Mouse (Mus musculus): ENCODE data around the gene March4. TPM values are rescaled to one million over a fixed set of nuclear protein-coding genes. Genes with fewer than 3 reads are reported as not detected.

March4 gene
- total RNA-seq, 1 experiment: not detected

- no peak overlapping the region for H3K9ac ChIP-seq (ENCODE audit: insufficient read depth, low read depth, low read length, poor library complexity, severe bottlenecking)
- H3K9me3 ChIP-seq (ENCODE audit: control insufficient read depth, insufficient read depth, low read depth, low read length): no peaks in the 10 kb centered on the region
- no peak overlapping the region for H3K4me3 ChIP-seq (ENCODE audit: insufficient read depth in 1 of 2, low read depth in 1 of 2, low read length in 2 of 2, poor library complexity in 1 of 2, severe bottlenecking in 1 of 2)
- H3K4me1 ChIP-seq (ENCODE audit: control insufficient read depth in 2 of 2, insufficient read depth in 2 of 2, low read length in 2 of 2, poor library complexity in 1 of 2): peaks cover 0 to 6% of the 10 kb centered on the region in 2 experiments; a peak in 1 of 4 replicates
- DNase-seq (ENCODE audit: low read depth, low spot score): no peak
- in situ Hi-C loops (cut with MboI; ENCODE audit: low sequenced_read_pairs in 2 of 2, unreplicated experiment in 2 of 2): no loop called here
- TF ChIP-seq MAFK (IDR thresholded peaks at IDR 0.05; ENCODE audit: insufficient read depth, low read depth, low read length) (no peak), CHD2 (IDR thresholded peaks at IDR 0.05; ENCODE audit: low read depth, low read length) (no peak), ZC3H11A (IDR thresholded peaks at IDR 0.05; ENCODE audit: borderline replicate concordance, low read depth, low read length) (no peak), ZNF384 (IDR thresholded peaks at IDR 0.05; ENCODE audit: low read depth, low read length) (no peak), HCFC1 (IDR thresholded peaks at IDR 0.05; ENCODE audit: borderline replicate concordance, insufficient read depth, low read length) (no peak)
- H3K36me3 ChIP-seq (ENCODE audit: control insufficient read depth, insufficient read depth, low read length, poor library complexity, severe bottlenecking): no peaks in the 10 kb centered on the region
- H3K27ac ChIP-seq (ENCODE audit: insufficient read depth, low read depth, low read length, poor library complexity, severe bottlenecking): no peak overlapping the region
Measured at GRCm38 (mm10) chr1:72538266-72538665, 1.5 kb upstream of the March4 start.

DNA sequence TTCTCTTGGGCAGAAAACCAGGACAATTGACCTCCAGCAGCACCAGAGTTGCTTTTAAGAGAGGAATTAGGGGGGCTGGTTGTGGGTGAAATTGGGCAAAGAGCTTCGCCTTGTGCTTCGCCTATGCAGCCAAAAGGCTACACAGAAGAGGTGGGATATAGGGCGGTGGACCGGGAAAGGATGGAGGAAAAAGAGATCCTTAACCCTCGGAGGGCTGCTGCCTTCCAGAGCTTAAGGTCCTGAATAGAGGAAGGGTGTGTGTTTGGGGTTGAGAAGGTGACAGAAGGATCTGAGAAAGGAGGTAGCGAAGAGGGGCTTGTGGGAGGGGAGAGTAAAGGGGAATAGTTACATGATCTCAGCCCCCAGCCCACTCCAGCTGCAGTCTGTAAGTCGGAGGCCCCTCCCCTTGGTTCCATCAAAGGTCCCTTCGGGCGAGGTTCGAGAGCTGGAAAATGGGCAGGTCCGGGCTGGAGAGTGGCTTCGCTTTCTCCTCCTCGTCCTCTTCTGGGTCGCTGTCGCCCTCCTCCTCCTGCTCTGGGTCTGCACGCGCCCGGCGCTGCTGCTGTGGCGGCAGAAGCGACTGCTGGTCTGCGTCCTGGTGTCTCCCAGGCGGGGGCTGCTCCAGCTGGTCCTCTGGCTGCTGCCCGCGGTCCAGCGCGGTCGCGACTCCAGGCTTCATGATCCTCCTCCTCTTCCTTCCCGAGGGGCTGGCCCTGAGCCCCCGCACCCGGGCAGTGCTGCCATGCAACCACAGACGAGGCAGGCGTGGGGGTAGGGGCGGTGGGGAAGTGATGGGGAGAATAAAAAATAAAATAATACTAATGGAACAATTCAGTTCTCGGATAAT lies 782 bp downstream of the March4 start:
- Histone ChIP-seq H3K36me3 (ENCODE audit: control insufficient read depth, insufficient read depth, low read length, poor library complexity, severe bottlenecking) (no peaks in the 10 kb centered on the region), H3K9me3 (ENCODE audit: control insufficient read depth, insufficient read depth, low read depth, low read length) (no peaks in the 10 kb centered on the region), H3K27ac (ENCODE audit: insufficient read depth, low read depth, low read length, poor library complexity, severe bottlenecking) (no peak overlapping the region), H3K9ac (ENCODE audit: insufficient read depth, low read depth, low read length, poor library complexity, severe bottlenecking) (no peak overlapping the region), H3K4me1 (ENCODE audit: control insufficient read depth in 2 of 2, insufficient read depth in 2 of 2, low read length in 2 of 2, poor library complexity in 1 of 2) (peaks cover 0 to 6% of the 10 kb centered on the region in 2 experiments; a peak in 1 of 4 replicates), H3K4me3 (ENCODE audit: insufficient read depth in 1 of 2, low read depth in 1 of 2, low read length in 2 of 2, poor library complexity in 1 of 2, severe bottlenecking in 1 of 2) (peak overlapping the region; percentile 44 to 55)
- TF ChIP-seq ZNF384 (IDR thresholded peaks at IDR 0.05; ENCODE audit: low read depth, low read length) (no peak), ZC3H11A (IDR thresholded peaks at IDR 0.05; ENCODE audit: borderline replicate concordance, low read depth, low read length) (no peak), CHD2 (IDR thresholded peaks at IDR 0.05; ENCODE audit: low read depth, low read length) (no peak), MAFK (IDR thresholded peaks at IDR 0.05; ENCODE audit: insufficient read depth, low read depth, low read length) (no peak), HCFC1 (IDR thresholded peaks at IDR 0.05; ENCODE audit: borderline replicate concordance, insufficient read depth, low read length) (no peak)
- in situ Hi-C loops (cut with MboI; ENCODE audit: low sequenced_read_pairs in 2 of 2, unreplicated experiment in 2 of 2): no loop called here
- peak; percentile 11 for DNase-seq (ENCODE audit: low read depth, low spot score)

- H3K9ac ChIP-seq (ENCODE audit: insufficient read depth, low read depth, low read length, poor library complexity, severe bottlenecking): no peak overlapping the region
- H3K27ac ChIP-seq (ENCODE audit: insufficient read depth, low read depth, low read length, poor library complexity, severe bottlenecking): no peak overlapping the region
- H3K36me3 ChIP-seq (ENCODE audit: control insufficient read depth, insufficient read depth, low read length, poor library complexity, severe bottlenecking): no peaks in the 10 kb centered on the region
- TF ChIP-seq ZC3H11A (IDR thresholded peaks at IDR 0.05; ENCODE audit: borderline replicate concordance, low read depth, low read length) (no peak), HCFC1 (IDR thresholded peaks at IDR 0.05; ENCODE audit: borderline replicate concordance, insufficient read depth, low read length) (no peak), MAFK (IDR thresholded peaks at IDR 0.05; ENCODE audit: insufficient read depth, low read depth, low read length) (no peak), ZNF384 (IDR thresholded peaks at IDR 0.05; ENCODE audit: low read depth, low read length) (no peak), CHD2 (IDR thresholded peaks at IDR 0.05; ENCODE audit: low read depth, low read length) (no peak)
- no peaks in the 10 kb centered on the region for H3K9me3 ChIP-seq (ENCODE audit: control insufficient read depth, insufficient read depth, low read depth, low read length)
- H3K4me1 ChIP-seq (ENCODE audit: control insufficient read depth in 2 of 2, insufficient read depth in 2 of 2, low read length in 2 of 2, poor library complexity in 1 of 2): peaks cover 0 to 6% of the 10 kb centered on the region in 2 experiments; a peak in 1 of 4 replicates
- in situ Hi-C loops (cut with MboI; ENCODE audit: low sequenced_read_pairs in 2 of 2, unreplicated experiment in 2 of 2): no loop called here
- H3K4me3 ChIP-seq (ENCODE audit: insufficient read depth in 1 of 2, low read depth in 1 of 2, low read length in 2 of 2, poor library complexity in 1 of 2, severe bottlenecking in 1 of 2): no peak overlapping the region
- no peak for DNase-seq (ENCODE audit: low read depth, low spot score)
Measured at GRCm38 (mm10) chr1:72533439-72533838, 3.3 kb downstream of the March4 start.

DNA sequence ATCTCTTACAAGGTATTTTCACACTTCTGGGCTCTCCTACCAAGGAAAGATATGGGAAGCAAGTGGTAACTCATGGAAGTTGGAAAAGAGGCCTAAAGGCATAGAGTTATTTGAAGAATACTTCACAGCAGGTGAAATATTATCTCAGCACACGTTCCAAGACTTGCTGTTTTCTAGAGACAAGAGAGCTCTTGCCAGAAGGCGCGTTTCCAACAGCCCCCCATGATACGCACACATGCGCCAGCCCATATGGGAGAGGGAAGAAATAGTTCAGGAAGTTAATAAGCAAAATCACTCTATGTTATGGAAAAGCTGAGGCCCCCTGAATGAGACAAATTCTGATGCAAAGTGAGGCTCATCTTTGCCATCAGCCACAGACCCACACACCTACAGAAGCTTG lies 3.8 kb downstream of the March4 start:
- no peaks in the 10 kb centered on the region for H3K9me3 ChIP-seq (ENCODE audit: control insufficient read depth, insufficient read depth, low read depth, low read length)
- DNase-seq (ENCODE audit: low read depth, low spot score): no peak
- no peak overlapping the region for H3K27ac ChIP-seq (ENCODE audit: insufficient read depth, low read depth, low read length, poor library complexity, severe bottlenecking)
- no peak for TF ChIP-seq ZC3H11A (IDR thresholded peaks at IDR 0.05; ENCODE audit: borderline replicate concordance, low read depth, low read length)
- TF ChIP-seq ZNF384 (IDR thresholded peaks at IDR 0.05; ENCODE audit: low read depth, low read length): no peak
- TF ChIP-seq MAFK (IDR thresholded peaks at IDR 0.05; ENCODE audit: insufficient read depth, low read depth, low read length): no peak
- TF ChIP-seq CHD2 (IDR thresholded peaks at IDR 0.05; ENCODE audit: low read depth, low read length): no peak
- no peak for TF ChIP-seq HCFC1 (IDR thresholded peaks at IDR 0.05; ENCODE audit: borderline replicate concordance, insufficient read depth, low read length)
- no peak overlapping the region for H3K4me3 ChIP-seq (ENCODE audit: insufficient read depth in 1 of 2, low read depth in 1 of 2, low read length in 2 of 2, poor library complexity in 1 of 2, severe bottlenecking in 1 of 2)
- in situ Hi-C loops (cut with MboI; ENCODE audit: low sequenced_read_pairs in 2 of 2, unreplicated experiment in 2 of 2): no loop called here
- no peak overlapping the region for H3K9ac ChIP-seq (ENCODE audit: insufficient read depth, low read depth, low read length, poor library complexity, severe bottlenecking)
- H3K36me3 ChIP-seq (ENCODE audit: control insufficient read depth, insufficient read depth, low read length, poor library complexity, severe bottlenecking): no peaks in the 10 kb centered on the region
- peaks cover 0 to 6% of the 10 kb centered on the region in 2 experiments; a peak in 1 of 4 replicates for H3K4me1 ChIP-seq (ENCODE audit: control insufficient read depth in 2 of 2, insufficient read depth in 2 of 2, low read length in 2 of 2, poor library complexity in 1 of 2)
